Mouse (Mus musculus): ENCODE results near the gene Plod1. TPM values are rescaled to one million over a fixed set of nuclear protein-coding genes. Genes with fewer than 3 reads are reported as not detected.

Plod1 gene
- polyA plus RNA-seq, 1 experiment from 2014 or later = 33.9 TPM

- H3K4me1 ChIP-seq = peaks cover 7% of the 10 kb centered on the region
- H3K27ac ChIP-seq = no peak overlapping the region
- 3% methylated on average over 8 of the region's 8 CpGs for WGBS
- no peaks in the 10 kb centered on the region for H3K9me3 ChIP-seq
- ATAC-seq (ENCODE audit: low FRiP score, low read depth) = peak; percentile 23
- H3K9ac ChIP-seq = no peak overlapping the region
- peak overlapping the region; percentile 72 for H3K4me2 ChIP-seq (replicated peaks)
- H3K36me3 ChIP-seq = peaks cover 24% of the 10 kb centered on the region; the same call in 1 of the 2 replicates
- H3K27me3 ChIP-seq (replicated peaks) = no peaks in the 10 kb centered on the region
- peak overlapping the region; percentile 89 for H3K4me3 ChIP-seq
These were observed 31.4 kb downstream of the Plod1 start for GRCm38 (mm10) chr4:147905090-147905659.

GRCm38 (mm10) chr4:147904313-147905089 lies 32.1 kb downstream of the Plod1 start, which contains the start of gene Mfn2:
TSS of gene Mfn2 (minus strand) at chr4:147904704.
- peaks cover 30% of the 10 kb centered on the region for H3K36me3 ChIP-seq
- H3K27ac ChIP-seq = no peak within 1 kb of the TSS
- no peaks in the 10 kb centered on the region for H3K27me3 ChIP-seq (replicated peaks)
- WGBS = under 1% methylated on average over 59 of the region's 59 CpGs
- H3K4me2 ChIP-seq (replicated peaks) = peak within 1 kb of the TSS; percentile 72
- peaks cover 7% of the 10 kb centered on the region for H3K4me1 ChIP-seq
- peak; percentile 95 for ATAC-seq (ENCODE audit: low FRiP score, low read depth)
- peak within 1 kb of the TSS; percentile 89 for H3K4me3 ChIP-seq
- no peaks in the 10 kb centered on the region for H3K9me3 ChIP-seq
- peak within 1 kb of the TSS; percentile 84 for H3K9ac ChIP-seq

GRCm38 (mm10) chr4:147903601-147904000 lies 33.0 kb downstream of the Plod1 start:
- Histone ChIP-seq H3K27ac (no peak overlapping the region), H3K4me3 (peak overlapping the region; percentile 89), H3K27me3 (replicated peaks) (no peaks in the 10 kb centered on the region), H3K9me3 (no peaks in the 10 kb centered on the region), H3K36me3 (peaks cover 39% of the 10 kb centered on the region), H3K4me1 (peaks cover 7% of the 10 kb centered on the region), H3K4me2 (replicated peaks) (peak overlapping the region; percentile 72), H3K9ac (peak overlapping the region; percentile 84; the same call in 1 of the 2 replicates)
- 88% methylated on average over 3 of the region's 3 CpGs for WGBS
- ATAC-seq (ENCODE audit: low FRiP score, low read depth) = no peak

- Histone ChIP-seq H3K9me3 (no peaks in the 10 kb centered on the region), H3K9ac (no peak overlapping the region), H3K27ac (no peak overlapping the region), H3K36me3 (peaks cover 45% of the 10 kb centered on the region), H3K4me1 (peaks cover 7% of the 10 kb centered on the region), H3K4me2 (replicated peaks) (no peak overlapping the region; the same call in 1 of the 2 replicates), H3K27me3 (replicated peaks) (no peaks in the 10 kb centered on the region), H3K4me3 (no peak overlapping the region)
- WGBS = 92% methylated on average over 12 of the region's 12 CpGs
- no peak for ATAC-seq (ENCODE audit: low FRiP score, low read depth)
These were observed 33.6 kb downstream of the Plod1 start for GRCm38 (mm10) chr4:147902906-147903500.

GRCm38 (mm10) chr4:147900452-147900851 lies 36.1 kb downstream of the Plod1 start:
- Histone ChIP-seq H3K36me3 (peaks cover 71% of the 10 kb centered on the region), H3K4me1 (peaks cover 7% of the 10 kb centered on the region), H3K4me2 (replicated peaks) (no peak overlapping the region), H3K27me3 (replicated peaks) (no peaks in the 10 kb centered on the region), H3K27ac (no peak overlapping the region), H3K4me3 (no peak overlapping the region), H3K9me3 (no peaks in the 10 kb centered on the region), H3K9ac (no peak overlapping the region)
- 90% methylated on average over 7 of the region's 7 CpGs for WGBS
- ATAC-seq (ENCODE audit: low FRiP score, low read depth) = no peak

- no peak for ATAC-seq (ENCODE audit: low FRiP score, low read depth)
- Histone ChIP-seq H3K27me3 (replicated peaks) (no peaks in the 10 kb centered on the region), H3K4me2 (replicated peaks) (no peak overlapping the region), H3K4me3 (no peak overlapping the region), H3K36me3 (peaks cover 91% of the 10 kb centered on the region), H3K9me3 (no peaks in the 10 kb centered on the region), H3K9ac (no peak overlapping the region), H3K4me1 (no peaks in the 10 kb centered on the region), H3K27ac (no peak overlapping the region)
- WGBS = 87% methylated on average over 3 of the region's 3 CpGs
These were observed 39.2 kb downstream of the Plod1 start for GRCm38 (mm10) chr4:147897348-147897747.

GRCm38 (mm10) chr4:147896411-147896810 lies 40.2 kb downstream of the Plod1 start:
- no peak for ATAC-seq (ENCODE audit: low FRiP score, low read depth)
- Histone ChIP-seq H3K27me3 (replicated peaks) (no peaks in the 10 kb centered on the region), H3K27ac (no peak overlapping the region), H3K9me3 (no peaks in the 10 kb centered on the region), H3K9ac (no peak overlapping the region), H3K4me1 (no peaks in the 10 kb centered on the region), H3K36me3 (peaks cover 93% of the 10 kb centered on the region), H3K4me3 (no peak overlapping the region), H3K4me2 (replicated peaks) (no peak overlapping the region)
- 51% methylated on average over 1 of the region's 1 CpGs for WGBS

- Histone ChIP-seq H3K27ac (no peak overlapping the region), H3K4me1 (no peaks in the 10 kb centered on the region), H3K36me3 (peaks cover 94% of the 10 kb centered on the region), H3K4me3 (no peak overlapping the region), H3K9ac (no peak overlapping the region), H3K9me3 (no peaks in the 10 kb centered on the region), H3K4me2 (replicated peaks) (no peak overlapping the region), H3K27me3 (replicated peaks) (no peaks in the 10 kb centered on the region)
- ATAC-seq (ENCODE audit: low FRiP score, low read depth) = no peak
- WGBS = 88% methylated on average over 4 of the region's 4 CpGs
These were observed 40.7 kb downstream of the Plod1 start for GRCm38 (mm10) chr4:147895815-147896330.

GRCm38 (mm10) chr4:147890341-147890740 lies 46.2 kb downstream of the Plod1 start:
- peaks cover 89% of the 10 kb centered on the region for H3K36me3 ChIP-seq
- H3K4me1 ChIP-seq = no peaks in the 10 kb centered on the region
- no peaks in the 10 kb centered on the region for H3K27me3 ChIP-seq (replicated peaks)
- no peaks in the 10 kb centered on the region for H3K9me3 ChIP-seq
- no peak overlapping the region for H3K4me2 ChIP-seq (replicated peaks)
- 92% methylated on average over 6 of the region's 6 CpGs for WGBS
- no peak overlapping the region for H3K9ac ChIP-seq
- no peak overlapping the region for H3K4me3 ChIP-seq
- no peak for ATAC-seq (ENCODE audit: low FRiP score, low read depth)
- H3K27ac ChIP-seq = no peak overlapping the region

- no peak for ATAC-seq (ENCODE audit: low FRiP score, low read depth)
- WGBS = 87% methylated on average over 4 of the region's 4 CpGs
These were observed 48.3 kb downstream of the Plod1 start for GRCm38 (mm10) chr4:147888237-147888636.

GRCm38 (mm10) chr4:147887277-147887676 lies 49.3 kb downstream of the Plod1 start:
- Histone ChIP-seq H3K9ac (no peak overlapping the region), H3K36me3 (peaks cover 90% of the 10 kb centered on the region), H3K4me3 (no peak overlapping the region), H3K27me3 (replicated peaks) (no peaks in the 10 kb centered on the region), H3K9me3 (no peaks in the 10 kb centered on the region), H3K4me1 (no peaks in the 10 kb centered on the region), H3K27ac (no peak overlapping the region), H3K4me2 (replicated peaks) (no peak overlapping the region)
- ATAC-seq (ENCODE audit: low FRiP score, low read depth) = no peak
- WGBS = 94% methylated on average over 7 of the region's 7 CpGs

More at GRCm38 (mm10) chr4:147888237-147888636, 48.3 kb downstream of the Plod1 start:
- Histone ChIP-seq H3K4me2 (replicated peaks) (no peak overlapping the region), H3K27me3 (replicated peaks) (no peaks in the 10 kb centered on the region), H3K4me3 (no peak overlapping the region), H3K36me3 (peaks cover 90% of the 10 kb centered on the region), H3K9ac (no peak overlapping the region), H3K4me1 (no peaks in the 10 kb centered on the region), H3K9me3 (no peaks in the 10 kb centered on the region), H3K27ac (no peak overlapping the region)

- H3K9ac ChIP-seq = no peak overlapping the region
- no peaks in the 10 kb centered on the region for H3K4me1 ChIP-seq
- no peak for ATAC-seq (ENCODE audit: low FRiP score, low read depth)
- no peak overlapping the region for H3K27ac ChIP-seq
- 95% methylated on average over 12 of the region's 12 CpGs for whole genome bisulfite sequencing
- H3K36me3 ChIP-seq = peaks cover 93% of the 10 kb centered on the region
- no peak overlapping the region for H3K4me3 ChIP-seq
- no peak overlapping the region for H3K4me2 ChIP-seq (replicated peaks)
- no peaks in the 10 kb centered on the region for H3K9me3 ChIP-seq
- no peaks in the 10 kb centered on the region for H3K27me3 ChIP-seq (replicated peaks)
These were observed 50.4 kb downstream of the Plod1 start for GRCm38 (mm10) chr4:147886158-147886557.
